Mouse (Mus musculus) bone marrow macrophage, adult 2 months (primary cell): ENCODE data around the gene Cox7a2. TPM values are rescaled to one million over a fixed set of nuclear protein-coding genes. Genes with fewer than 3 reads are reported as not detected.
A peak's percentile ranks its signal among the peaks of the same experiment; 100 is the strongest.

ENCODE experiments used
- H3K27ac ChIP-seq: 2 replicates; pipeline ENCODE4 v1.5.1; 2012; ENCODE audit warnings: low read depth, low read length; ENCODE audit not compliant: insufficient read depth
- H3K4me1 ChIP-seq: 2 replicates; pipeline ENCODE4 v1.6.1; 2012; ENCODE audit warnings: low read length; ENCODE audit not compliant: control insufficient read depth, insufficient read depth
- H3K4me3 ChIP-seq: 2 replicates; pipeline ENCODE4 v1.5.1; 2012; ENCODE audit warnings: mild to moderate bottlenecking, low read length, moderate library complexity; ENCODE audit not compliant: insufficient read depth
- CTCF ChIP-seq: IDR thresholded peaks from 2 replicates; pipeline ENCODE4 v1.5.1; 2012; ENCODE audit warnings: low read depth, mild to moderate bottlenecking, low read length, moderate library complexity
- POLR2A ChIP-seq: IDR thresholded peaks from 2 replicates; pipeline ENCODE4 v1.6.1; 2012; ENCODE audit warnings: mild to moderate bottlenecking, low read depth, low read length, borderline replicate concordance
- polyA plus RNA-seq: library from polyadenylated mRNA; stranded (reverse); fragments of >200 nt; gene quantifications from 2 replicates; pipeline ENCODE4 v1.2.4, GENCODE M21; 2012; ENCODE audit not compliant: missing spikeins, insufficient read depth, insufficient read length

Gene Cox7a2
- polyA plus RNA-seq, 1 experiment, result 257 TPM

GRCm38 (mm10) chr9:79784934-79785793 lies 25.5 kb upstream of the Cox7a2 start:
- no peak overlapping the region; the same call in 1 of the 2 replicates for H3K27ac ChIP-seq

GRCm38 (mm10) chr9:79784439-79784838 lies 24.8 kb upstream of the Cox7a2 start:
- no peak overlapping the region for H3K4me3 ChIP-seq
- no peak overlapping the region for H3K27ac ChIP-seq
- TF ChIP-seq CTCF (no peak), POLR2A (no peak)
- H3K4me1 ChIP-seq, result peaks cover 17% of the 10 kb centered on the region

More at GRCm38 (mm10) chr9:79784934-79785793, 25.5 kb upstream of the Cox7a2 start:
- H3K4me1 ChIP-seq, result peaks cover 19% of the 10 kb centered on the region
- TF ChIP-seq CTCF (no peak), POLR2A (no peak)
- H3K4me3 ChIP-seq, result no peak overlapping the region

- no peak overlapping the region for H3K4me3 ChIP-seq
- H3K27ac ChIP-seq, result no peak overlapping the region
- H3K4me1 ChIP-seq, result peaks cover 2% of the 10 kb centered on the region
- TF ChIP-seq CTCF (no peak), POLR2A (no peak)
Observed at GRCm38 (mm10) chr9:79779354-79779753, 19.7 kb upstream of the Cox7a2 start.

GRCm38 (mm10) chr9:79766991-79767545 lies 7.4 kb upstream of the Cox7a2 start:
- Histone ChIP-seq H3K4me3 (no peak overlapping the region), H3K4me1 (no peaks in the 10 kb centered on the region), H3K27ac (no peak overlapping the region)
- TF ChIP-seq POLR2A (no peak), CTCF (no peak)

- TF ChIP-seq CTCF (no peak), POLR2A (no peak)
- Histone ChIP-seq H3K4me1 (no peaks in the 10 kb centered on the region), H3K4me3 (no peak overlapping the region), H3K27ac (no peak overlapping the region)
Observed at GRCm38 (mm10) chr9:79765329-79765728, 5.7 kb upstream of the Cox7a2 start.

GRCm38 (mm10) chr9:79762519-79762918 lies 2.8 kb upstream of the Cox7a2 start:
- H3K27ac ChIP-seq, result no peak overlapping the region
- no peak overlapping the region for H3K4me3 ChIP-seq
- no peak for TF ChIP-seq POLR2A
- no peak for TF ChIP-seq CTCF
- H3K4me1 ChIP-seq, result peaks cover 6% of the 10 kb centered on the region; the same call in 1 of the 2 replicates

GRCm38 (mm10) chr9:79760076-79760475 lies 398 bp upstream of the Cox7a2 start:
- TF ChIP-seq POLR2A (no peak), CTCF (no peak)
- Histone ChIP-seq H3K4me3 (peak overlapping the region; percentile 78), H3K4me1 (peaks cover 9% of the 10 kb centered on the region), H3K27ac (peak overlapping the region; percentile 70)

- Histone ChIP-seq H3K4me3 (no peak overlapping the region), H3K27ac (no peak overlapping the region), H3K4me1 (peaks cover 9% of the 10 kb centered on the region)
- TF ChIP-seq POLR2A (no peak), CTCF (no peak)
Observed at GRCm38 (mm10) chr9:79755311-79755710, 4.4 kb downstream of the Cox7a2 start.

GRCm38 (mm10) chr9:79751846-79752245 lies 7.8 kb downstream of the Cox7a2 start:
- TF ChIP-seq POLR2A, result no peak
- no peak for TF ChIP-seq CTCF

GRCm38 (mm10) chr9:79750709-79751108 lies 9.0 kb downstream of the Cox7a2 start:
- Histone ChIP-seq H3K4me1 (no peaks in the 10 kb centered on the region), H3K27ac (no peak overlapping the region), H3K4me3 (no peak overlapping the region)
- TF ChIP-seq POLR2A (no peak), CTCF (no peak)

More at GRCm38 (mm10) chr9:79751846-79752245, 7.8 kb downstream of the Cox7a2 start:
- Histone ChIP-seq H3K4me3 (no peak overlapping the region), H3K27ac (no peak overlapping the region), H3K4me1 (peaks cover 3% of the 10 kb centered on the region; the same call in 1 of the 2 replicates)

- Histone ChIP-seq H3K4me3 (no peak overlapping the region), H3K27ac (no peak overlapping the region), H3K4me1 (no peaks in the 10 kb centered on the region)
- TF ChIP-seq CTCF (no peak), POLR2A (no peak)
Observed at GRCm38 (mm10) chr9:79745036-79745435, 14.6 kb downstream of the Cox7a2 start.
